ENCODE assay signal across 7 mouse cellular contexts in genomic region chr5:121593451-121594401, GRCm38 (mm10). TPM values are rescaled to one million over a fixed set of nuclear protein-coding genes. Genes with fewer than 3 reads are reported as not detected.
A peak's percentile ranks its signal among the peaks of the same experiment; 100 is the strongest.
DNase-seq lines count a peak whose midpoint lies in the region; ATAC-seq and TF ChIP-seq lines count a peak whose summit lies in the region.

Gene Aldh2 (minus strand): TSS chr5:121593824.

- peak within 1 kb of the TSS; percentile 62 for H3K4me3 ChIP-seq in intestine, postnatal 0 days (ENCODE audit: low read depth, low read length)
- H3K4me3 ChIP-seq in midbrain, embryonic 12.5 days = peak within 1 kb of the TSS; percentile 62
- H3K4me3 ChIP-seq in small intestine, adult 2 months (ENCODE audit: low read depth, low read length) = peak within 1 kb of the TSS; percentile 79

- H3K27me3 ChIP-seq in intestine, postnatal 0 days (replicated peaks; ENCODE audit: control insufficient read depth, insufficient read depth, low read length) = no peaks in the 10 kb centered on the region
- peaks cover 18% of the 10 kb centered on the region for H3K27me3 ChIP-seq in midbrain, embryonic 12.5 days
- no peaks in the 10 kb centered on the region for H3K27me3 ChIP-seq in small intestine, adult 2 months (ENCODE audit: control insufficient read depth, insufficient read depth, low read length)

- H3K27ac ChIP-seq in intestine, postnatal 0 days (ENCODE audit: low read depth, low read length) = peak within 1 kb of the TSS; percentile 88
- H3K27ac ChIP-seq in midbrain, embryonic 12.5 days (replicated peaks) = peak within 1 kb of the TSS; percentile 50
- H3K27ac ChIP-seq in small intestine, adult 2 months (ENCODE audit: insufficient read depth, low read depth, low read length) = peak within 1 kb of the TSS; percentile 86

- peak within 1 kb of the TSS; percentile 59 for H3K9ac ChIP-seq in intestine, postnatal 0 days (ENCODE audit: low read depth, low read length)
- peak within 1 kb of the TSS; percentile 69 for H3K9ac ChIP-seq in midbrain, embryonic 12.5 days (replicated peaks)

- WGBS in intestine, postnatal 0 days = 3% methylated on average over 47 of the region's 47 CpGs
- WGBS in midbrain, embryonic 12.5 days = 4% methylated on average over 47 of the region's 47 CpGs
- WGBS in small intestine, adult 2 months = under 1% methylated on average over 47 of the region's 47 CpGs

- peaks cover 3% of the 10 kb centered on the region; the same call in 1 of the 2 replicates for H3K4me1 ChIP-seq in intestine, postnatal 0 days (replicated peaks; ENCODE audit: control insufficient read depth, insufficient read depth, low read length)
- H3K4me1 ChIP-seq in midbrain, embryonic 12.5 days = peaks cover 13% of the 10 kb centered on the region
- H3K4me1 ChIP-seq in small intestine, adult 2 months (ENCODE audit: control insufficient read depth, insufficient read depth, insufficient read length, low read length) = peaks cover 6% of the 10 kb centered on the region

- intact Hi-C loops in left cerebral cortex, postnatal 4 days (cut with DNase I) = no loop called here

- peak; percentile 87 for DNase-seq in adrenal gland, adult 8-10 months
- peak; percentile 91 for DNase-seq in embryo, embryonic 9.5 days (ENCODE audit: extremely low spot score)
- DNase-seq in gonadal fat pad, adult 2 months (ENCODE audit: low read depth) = no peak
- peak; percentile 78 for DNase-seq in left cerebral cortex, postnatal 4 days

- no peaks in the 10 kb centered on the region for H3K9me3 ChIP-seq in intestine, postnatal 0 days (ENCODE audit: control insufficient read depth)
- H3K9me3 ChIP-seq in midbrain, embryonic 12.5 days = no peaks in the 10 kb centered on the region

- peak within 1 kb of the TSS; percentile 90 for H3K4me2 ChIP-seq in intestine, postnatal 0 days (replicated peaks; ENCODE audit: low read depth)
- H3K4me2 ChIP-seq in midbrain, embryonic 12.5 days (replicated peaks) = peak within 1 kb of the TSS; percentile 78

- peak; percentile 78 for ATAC-seq in intestine, postnatal 0 days
- ATAC-seq in midbrain, embryonic 12.5 days (ENCODE audit: low FRiP score, low read depth) = peak; percentile 85

- peak; percentile 51 for TF ChIP-seq CTCF in intestine, postnatal 0 days (IDR thresholded peaks at IDR 0.05; ENCODE audit: low read depth)
- TF ChIP-seq CTCF in small intestine, adult 2 months (IDR thresholded peaks at IDR 0.05; ENCODE audit: extremely low read depth, insufficient read length, insufficient replicate concordance, low read depth, low read length) = no peak

- no peaks in the 10 kb centered on the region for H3K36me3 ChIP-seq in intestine, postnatal 0 days (ENCODE audit: control insufficient read depth, insufficient read depth)
- no peaks in the 10 kb centered on the region for H3K36me3 ChIP-seq in midbrain, embryonic 12.5 days
- H3K36me3 ChIP-seq in small intestine, adult 2 months (ENCODE audit: control insufficient read depth, insufficient read depth, low read length) = no peaks in the 10 kb centered on the region

- TF ChIP-seq POLR2A in small intestine, adult 2 months (IDR thresholded peaks at IDR 0.05; ENCODE audit: low read depth, low read length) = peak; percentile 80

RNA-seq across cellular contexts. Expression of gene Aldh2, which starts in this region (rescaled TPM):
- 1,000 to 10,000 TPM in 2 of 4 experiments, 100 to 1,000 TPM in 2; 881 to 2,723 (median 1,517) TPM for total RNA-seq in adrenal gland, adult 8-10 months (2022)
- 790 and 869 TPM in 2 replicates for polyA plus RNA-seq in gonadal fat pad, adult 2 months (2012; rRNA removed)
- polyA plus RNA-seq in intestine, postnatal 0 days (2015; fragmentation: Nextera tagmentation; extraction: Ambion mirVana) = 179 and 181 TPM in 2 replicates
- total RNA-seq in left cerebral cortex, postnatal 4 days (2021) = 10 to 100 TPM; 87.4 to 90.9 TPM
- polyA plus RNA-seq in midbrain, embryonic 12.5 days (2016; fragmentation: Nextera tagmentation; extraction: Ambion mirVana) = 92.5 and 94.1 TPM in 2 replicates
- 308 and 324 TPM in 2 replicates for polyA plus RNA-seq in small intestine, adult 2 months (2012; rRNA removed)

Comparison
In these comparisons a context has a peak if more than half of its experiments do, and no peak if none do; other contexts are left out.
1. RNA of gene Aldh2 (total RNA-seq): 881 to 2,723 TPM in adrenal gland, adult 8-10 months; 87.4 to 90.9 TPM in left cerebral cortex, postnatal 4 days; every median in the first group is over 4 times any median in the second.
2. Peak in every context shown above with its lines, with median percentiles within 50 percentile points of each other: H3K27ac ChIP-seq and H3K4me3 ChIP-seq.